Mouse (Mus musculus) activated CD4-positive, CD25-positive, alpha-beta regulatory T cell, adult 9 weeks (primary cell): ENCODE data around the gene Ehd2. TPM values are rescaled to one million over a fixed set of nuclear protein-coding genes. Genes with fewer than 3 reads are reported as not detected.

ENCODE experiments used
- polyA plus RNA-seq: library from polyadenylated mRNA; unstranded; fragments of 100-300 nt; shearing (Covaris generic); gene quantifications from one replicate; pipeline ENCODE4 v1.2.1, GENCODE M21; 2017

Gene Ehd2
- 0.09 TPM for polyA plus RNA-seq

DNA sequence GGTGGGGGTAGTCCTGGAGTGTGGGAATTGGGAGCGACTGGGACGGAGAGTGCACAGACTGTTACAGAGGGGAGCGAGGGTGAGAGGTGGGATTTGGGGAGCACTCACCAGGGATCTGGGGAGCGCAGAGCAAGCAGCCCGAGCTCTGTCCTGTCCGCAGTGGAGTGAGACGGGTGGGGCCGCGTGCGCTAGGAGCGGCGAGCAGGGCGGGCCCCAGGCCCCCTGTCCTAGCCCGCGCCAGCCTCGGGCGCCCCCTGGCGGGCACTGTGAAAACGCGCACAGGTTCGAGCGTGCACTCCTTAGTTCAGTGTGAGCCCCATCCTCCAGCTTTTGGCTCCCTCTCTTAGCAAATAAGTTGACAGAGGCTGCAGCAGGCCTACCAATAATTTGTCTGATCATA is at the start of gene Ehd2:
Gene Ehd2, minus strand, starts transcription at position 256 of the 400 bp plus-strand sequence.

DNA sequence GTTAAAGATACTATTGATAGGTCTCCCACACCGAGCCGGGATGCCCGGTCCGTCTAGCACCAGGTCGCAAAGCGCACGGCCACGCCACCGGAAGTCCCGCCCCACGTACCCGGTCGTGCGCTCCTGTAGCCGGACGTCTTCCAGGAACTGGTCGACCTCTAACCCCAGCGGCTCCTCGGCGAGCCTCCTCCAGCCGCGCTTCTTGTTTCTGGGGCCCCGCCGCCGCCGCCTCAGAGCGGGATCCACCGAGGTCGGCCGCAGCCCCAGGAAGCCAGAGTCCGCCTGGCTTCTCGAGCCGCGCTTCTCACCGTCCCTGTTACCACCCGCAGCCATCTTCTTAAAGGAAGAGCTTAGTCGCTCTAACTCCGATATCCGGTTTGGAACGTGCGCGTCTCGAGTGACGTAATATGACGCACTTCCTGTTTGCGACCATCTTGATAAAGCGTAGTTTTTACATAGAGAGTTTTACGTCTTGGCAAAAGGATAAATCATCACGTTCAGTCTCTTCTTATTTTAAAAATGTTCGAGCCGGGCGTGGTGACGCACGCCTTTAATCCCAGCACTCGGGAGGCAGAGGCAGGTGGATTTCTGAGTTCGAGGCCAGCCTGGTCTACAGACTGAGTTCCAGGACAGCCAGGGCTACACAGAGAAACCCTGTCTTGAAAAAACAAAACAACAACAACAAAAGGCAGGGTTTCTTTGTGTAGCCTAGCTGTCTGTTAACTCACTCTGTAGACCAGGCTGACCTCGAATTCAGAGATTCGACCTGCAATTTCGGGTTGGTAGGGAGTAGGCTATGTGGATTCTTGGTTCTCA is 21.4 kb downstream of the Ehd2 start, which contains the start of gene Nop53:
Gene Nop53, minus strand, starts transcription at position 354 of the 816 bp plus-strand sequence.

DNA sequence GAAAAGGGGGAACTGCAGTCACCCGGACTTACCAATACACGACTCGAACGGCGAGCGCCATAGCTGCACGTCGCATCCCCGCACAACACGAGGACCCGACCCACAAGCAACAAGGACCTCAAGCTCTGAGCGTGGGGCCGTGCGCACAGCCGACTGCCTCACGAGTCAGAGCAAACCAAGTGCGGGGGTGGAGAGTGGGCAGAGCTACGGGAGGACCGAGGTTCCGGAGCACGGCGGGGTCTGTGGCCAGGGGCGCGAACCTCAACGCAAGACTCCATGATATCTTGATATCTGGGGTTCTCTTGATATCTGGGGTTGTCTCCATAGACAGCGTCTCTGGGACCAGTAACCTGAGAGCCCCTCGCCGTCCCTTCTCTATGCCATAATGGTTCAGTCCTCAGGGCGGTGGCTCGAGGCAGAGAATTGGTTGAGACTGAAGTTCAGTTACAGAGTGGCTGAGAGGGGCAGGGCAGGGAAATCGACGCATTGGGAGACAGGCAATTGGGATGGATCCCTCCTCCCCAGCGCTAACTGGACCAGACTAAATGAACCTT is 45.1 kb downstream of the Ehd2 start, which contains the start of gene Selenow:
Gene Selenow, minus strand, starts transcription at position 183 of the 554 bp plus-strand sequence.

Other genes starting within 250 kb of the Ehd2 start
- not detected for gene Obox5, start 217.4 kb downstream of the Ehd2 start, polyA plus RNA-seq
- gene Obox6, start 127.9 kb downstream of the Ehd2 start, polyA plus RNA-seq = not detected
- gene Crx, start 87.6 kb downstream of the Ehd2 start, polyA plus RNA-seq = not detected
- not detected for gene Crxos, start 85.0 kb downstream of the Ehd2 start, polyA plus RNA-seq
- 584 TPM for gene Selenow, start 45.2 kb downstream of the Ehd2 start, polyA plus RNA-seq
- gene Nop53, start 21.5 kb downstream of the Ehd2 start, polyA plus RNA-seq = 391 TPM
- 6.4 TPM for gene Bicra, start 80.4 kb upstream of the Ehd2 start, polyA plus RNA-seq
- not detected for gene Zfp541, start 94.2 kb upstream of the Ehd2 start, polyA plus RNA-seq
- 253 TPM for gene Napa, start 130.9 kb upstream of the Ehd2 start, polyA plus RNA-seq
- 30.0 TPM for gene Kptn, start 152.3 kb upstream of the Ehd2 start, polyA plus RNA-seq
- not detected for gene Slc8a2, start 162.3 kb upstream of the Ehd2 start, polyA plus RNA-seq
- gene Meis3, start 207.5 kb upstream of the Ehd2 start, polyA plus RNA-seq = 52.4 TPM